Mouse (Mus musculus) heart, adult 2 months (tissue): ENCODE results near the gene Gm17720. TPM values are rescaled to one million over a fixed set of nuclear protein-coding genes. Genes with fewer than 3 reads are reported as not detected.

Experiments used
- DNase-seq, 2 experiments: peaks; one replicate each; pipeline ENCODE4 v3.0.0; 2021
- H3K27ac ChIP-seq: fragments of 200-600 bp; 2 replicates; pipeline ENCODE4 v1.8.1; 2022
- H3K27me3 ChIP-seq: fragments of 200-500 bp; 2 replicates; pipeline ENCODE4 v1.6.1; 2012; ENCODE audit warnings: mild to moderate bottlenecking, low read length, inconsistent platforms, mixed read lengths; ENCODE audit not compliant: control insufficient read depth, insufficient read depth
- H3K36me3 ChIP-seq: fragments of 200-500 bp; 2 replicates; pipeline ENCODE4 v1.6.1; 2012; ENCODE audit warnings: low read length, inconsistent platforms; ENCODE audit not compliant: control insufficient read depth, insufficient read depth
- H3K4me1 ChIP-seq: fragments of 200-500 bp; 2 replicates; pipeline ENCODE4 v1.6.1; 2011; ENCODE audit warnings: low read length; ENCODE audit not compliant: control insufficient read depth, insufficient read depth
- H3K4me3 ChIP-seq: fragments of 200-600 bp; 2 replicates; pipeline ENCODE4 v1.8.1; 2022
- H3K79me2 ChIP-seq: fragments of 200-500 bp; replicated peaks from 2 replicates; pipeline ENCODE4 v1.6.1; 2012; ENCODE audit warnings: mild to moderate bottlenecking, inconsistent platforms, low read length, moderate library complexity, mixed read lengths; ENCODE audit not compliant: control insufficient read depth, insufficient read depth
- H3K9ac ChIP-seq: fragments of 200-500 bp; 2 replicates; pipeline ENCODE4 v1.6.1; 2012; ENCODE audit warnings: low read depth, mild to moderate bottlenecking, control low read depth, inconsistent platforms, low read length, mixed read lengths
- CTCF ChIP-seq: fragments of 200-600 bp; IDR thresholded peaks from 2 replicates; pipeline ENCODE4 v1.8.1; 2022; ENCODE audit warnings: antibody characterized with exemption, mild to moderate bottlenecking, moderate library complexity
- EP300 ChIP-seq: fragments of 200-500 bp; IDR thresholded peaks from 2 replicates; pipeline ENCODE4 v1.6.1; 2011; ENCODE audit warnings: low read depth, low read length, control low read depth; ENCODE audit not compliant: insufficient read depth
- POLR2A ChIP-seq: fragments of 200-500 bp; IDR thresholded peaks from 2 replicates; pipeline ENCODE4 v1.6.1; 2011; ENCODE audit warnings: mild to moderate bottlenecking, low read depth, low read length, control low read depth; ENCODE audit not compliant: insufficient read depth
- WGBS: fragments of 180-500 bp; shearing (Covaris S2); methylation state at CpG from one replicate; pipeline ENCODE4 v1.1.7; 2018; 5-methylcytosine and 5-hydroxymethylcytosine counted together
- intact Hi-C: fragments of 180-260 bp; cut with DNase I; formaldehyde crosslinking; loops from one replicate; pipeline ENCODE4 v1.15.1; 2025
- long read RNA-seq: library from polyadenylated mRNA; stranded (forward); transcript quantifications from one replicate; pipeline ENCODE4 v2.0.0, GENCODE M21; 2021
- polyA plus RNA-seq: library from polyadenylated mRNA; depleted of rRNA; stranded (reverse); fragments of >200 nt; gene quantifications from 2 replicates; pipeline ENCODE4 v1.2.3, GENCODE M21; 2012; rRNA removed
- total RNA-seq, 2 experiments: library from RNA; stranded (reverse); gene quantifications; 2 replicates each; pipeline ENCODE4 v1.2.3; 2021

Gene Gm17720
- total RNA-seq (not detected), polyA plus RNA-seq (not detected in 2 replicates)
- long read RNA-seq = 0 reads

DNA sequence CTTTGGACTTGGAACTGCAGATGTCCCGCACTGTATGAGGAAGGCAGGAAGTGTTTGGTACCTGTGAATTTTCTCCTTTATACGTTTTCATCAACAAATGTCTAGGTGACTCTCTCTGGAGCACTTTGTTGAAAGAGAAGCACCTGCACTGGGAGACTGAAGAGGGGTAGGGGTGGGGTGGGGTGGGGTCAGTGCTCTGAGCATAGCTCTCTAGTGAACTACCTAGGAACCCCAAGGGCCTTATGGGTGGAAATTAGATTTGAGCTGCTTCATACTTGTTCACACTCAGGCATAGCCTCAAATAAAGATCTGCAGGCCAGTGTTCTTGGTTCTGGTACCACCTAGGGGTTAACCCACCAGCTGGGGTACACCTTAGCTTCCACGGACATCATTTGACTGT is at the start of gene Gm17720:
Gm17720 (minus strand) TSS at position 101 of the 400 bp plus-strand sequence.
- H3K27ac ChIP-seq = no peak within 1 kb of the TSS
- DNase-seq = no peak
- no peak within 1 kb of the TSS for H3K9ac ChIP-seq
- no peaks in the 10 kb centered on the region for H3K36me3 ChIP-seq
- no peaks in the 10 kb centered on the region for H3K4me1 ChIP-seq
- no peak within 1 kb of the TSS for H3K4me3 ChIP-seq
- H3K79me2 ChIP-seq = no peaks in the 10 kb centered on the region
- no peak for TF ChIP-seq POLR2A
- TF ChIP-seq CTCF = no peak
- TF ChIP-seq EP300 = no peak
- H3K27me3 ChIP-seq = no peaks in the 10 kb centered on the region; the same call in 1 of the 2 replicates
- WGBS = 81% methylated on average over 3 of the region's 3 CpGs
- intact Hi-C loops = no loop called here

DNA sequence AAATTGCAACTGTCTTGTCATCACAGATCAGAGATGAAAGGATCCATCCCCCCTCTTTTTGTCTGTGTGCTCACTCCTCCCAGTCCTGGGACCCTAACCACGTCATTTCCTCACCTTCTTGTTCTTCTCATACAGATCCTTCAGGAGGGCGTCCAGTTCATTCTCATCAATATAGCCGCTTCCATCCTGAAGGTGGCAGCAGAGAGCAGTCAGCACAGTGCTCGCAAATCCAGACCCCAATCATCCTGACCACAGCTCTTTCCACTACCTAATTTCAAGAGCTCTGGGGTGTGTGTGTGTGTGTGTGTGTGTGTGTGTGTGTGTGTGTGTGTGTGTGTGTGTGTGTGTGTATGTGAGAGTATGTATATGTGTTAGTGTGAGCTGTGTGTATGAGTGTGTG is 43.0 kb upstream of the Gm17720 start:
- WGBS = 0% methylated on average over 4 of the region's 4 CpGs

DNA sequence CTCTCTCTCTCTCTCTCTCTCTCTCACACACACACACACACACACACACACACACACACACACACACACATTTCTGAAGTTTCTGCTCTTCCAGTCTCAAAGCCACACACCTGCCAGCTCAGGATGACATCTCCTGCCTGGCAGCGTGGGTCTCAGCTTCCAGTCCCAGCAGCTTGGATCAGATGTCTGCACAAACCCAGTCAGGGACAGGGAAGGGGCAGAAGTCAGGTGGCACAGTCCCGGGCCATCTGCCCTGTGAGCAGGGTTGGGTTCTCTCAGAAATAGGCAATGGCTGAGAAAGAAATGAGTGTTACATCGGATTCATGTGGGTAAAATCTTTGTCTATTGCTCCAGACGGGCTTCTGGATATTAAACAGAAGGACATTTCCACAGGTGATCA is 38.2 kb upstream of the Gm17720 start:
- Histone ChIP-seq H3K27ac (no peak overlapping the region), H3K9ac (no peak overlapping the region), H3K4me1 (no peaks in the 10 kb centered on the region), H3K27me3 (no peaks in the 10 kb centered on the region), H3K4me3 (no peak overlapping the region), H3K36me3 (no peaks in the 10 kb centered on the region), H3K79me2 (no peaks in the 10 kb centered on the region)
- 53% methylated on average over 4 of the region's 4 CpGs for WGBS
- DNase-seq = no peak
- no peak for TF ChIP-seq CTCF
- TF ChIP-seq POLR2A = no peak
- TF ChIP-seq EP300 = no peak
- intact Hi-C loops = no loop called here

More for the DNA sequence above, 43.0 kb upstream of the Gm17720 start:
- no peaks in the 10 kb centered on the region for H3K79me2 ChIP-seq
- TF ChIP-seq POLR2A = no peak
- TF ChIP-seq EP300 = no peak
- peak; percentile 73 for TF ChIP-seq CTCF
- no peak overlapping the region for H3K9ac ChIP-seq
- H3K36me3 ChIP-seq = no peaks in the 10 kb centered on the region
- no peak overlapping the region for H3K4me3 ChIP-seq
- intact Hi-C loops = loop anchor here (1.0 to 5.0 kb wide), 2 partner anchors 333 to 457 kb away; no protein-coding TSS in a partner anchor
- H3K4me1 ChIP-seq = no peaks in the 10 kb centered on the region
- H3K27ac ChIP-seq = no peak overlapping the region
- peak; percentile 24 to 38 for DNase-seq
- H3K27me3 ChIP-seq = no peaks in the 10 kb centered on the region

DNA sequence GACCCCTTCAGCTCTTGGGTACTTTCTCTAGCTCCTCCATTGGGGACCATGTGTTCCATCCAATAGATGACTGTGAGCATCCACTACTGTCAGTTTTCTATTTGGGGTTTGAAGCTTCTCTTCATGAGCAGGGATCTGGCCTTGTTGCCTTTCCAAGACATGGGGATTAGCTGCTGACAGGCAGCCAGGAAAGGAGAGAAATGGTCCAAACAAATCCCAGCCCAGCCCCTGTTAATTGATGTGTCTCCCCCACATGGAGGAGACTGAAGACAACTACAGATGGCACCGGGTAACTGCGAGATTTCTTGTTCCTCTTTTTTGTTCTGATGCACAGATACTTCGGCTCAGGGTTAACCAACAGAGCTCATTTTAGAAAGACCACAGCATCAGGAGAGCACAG is 37.6 kb upstream of the Gm17720 start:
- TF ChIP-seq CTCF (no peak), EP300 (no peak), POLR2A (no peak)
- no peaks in the 10 kb centered on the region for H3K4me1 ChIP-seq
- H3K27ac ChIP-seq = no peak overlapping the region
- H3K27me3 ChIP-seq = no peaks in the 10 kb centered on the region
- no peak for DNase-seq
- 63% methylated on average over 3 of the region's 3 CpGs for WGBS
- no peaks in the 10 kb centered on the region for H3K36me3 ChIP-seq
- H3K79me2 ChIP-seq = no peaks in the 10 kb centered on the region
- H3K4me3 ChIP-seq = no peak overlapping the region
- H3K9ac ChIP-seq = no peak overlapping the region
- intact Hi-C loops = no loop called here

DNA sequence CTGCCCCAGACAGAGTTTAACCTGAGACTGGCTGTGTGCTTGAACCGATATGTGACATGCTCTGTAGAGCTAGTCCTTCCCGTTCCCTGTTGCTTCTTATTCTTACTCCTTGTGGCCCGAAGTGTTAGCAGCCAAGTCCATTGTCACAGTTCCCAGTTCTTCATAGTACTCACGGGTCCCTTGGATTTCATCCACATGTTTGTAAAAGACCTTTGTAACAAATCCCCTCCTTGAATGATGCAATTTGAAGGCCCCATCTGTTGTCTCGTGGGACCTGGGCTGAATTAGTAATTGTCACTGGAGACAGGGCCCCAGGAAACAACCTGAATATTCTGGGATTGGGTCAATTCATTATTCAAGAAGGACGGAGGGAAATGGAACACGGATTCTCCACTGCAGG is 33.0 kb upstream of the Gm17720 start:
- WGBS = 70% methylated on average over 7 of the region's 7 CpGs
- no peak overlapping the region for H3K4me3 ChIP-seq
- no peaks in the 10 kb centered on the region for H3K79me2 ChIP-seq
- H3K27me3 ChIP-seq = no peaks in the 10 kb centered on the region
- no peak overlapping the region for H3K27ac ChIP-seq
- TF ChIP-seq POLR2A = no peak
- no peak for TF ChIP-seq CTCF
- no peak for TF ChIP-seq EP300
- H3K9ac ChIP-seq = no peak overlapping the region
- intact Hi-C loops = no loop called here
- no peak for DNase-seq
- no peaks in the 10 kb centered on the region for H3K36me3 ChIP-seq
- H3K4me1 ChIP-seq = no peaks in the 10 kb centered on the region

DNA sequence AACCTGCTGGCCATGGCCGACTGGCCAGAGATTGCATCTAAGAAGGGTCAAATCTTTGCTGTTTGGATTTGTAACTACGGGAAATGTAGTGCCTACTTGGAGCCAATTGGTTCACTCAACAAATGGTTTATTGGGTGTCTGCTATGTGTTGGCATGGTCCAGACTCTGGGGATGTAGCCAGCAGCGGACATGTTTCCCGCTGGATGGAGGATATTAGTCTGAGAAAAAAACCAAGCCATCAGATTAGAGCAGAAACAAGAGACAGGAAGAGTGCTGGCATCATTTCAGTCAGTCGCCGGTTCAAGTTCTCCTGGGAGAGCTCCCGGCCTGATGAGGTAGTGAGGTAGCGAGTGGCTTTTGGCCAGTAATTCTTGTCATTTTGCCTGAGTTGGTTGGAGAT is 31.7 kb upstream of the Gm17720 start:
- Histone ChIP-seq H3K27me3 (no peaks in the 10 kb centered on the region), H3K79me2 (no peaks in the 10 kb centered on the region), H3K9ac (no peak overlapping the region), H3K27ac (no peak overlapping the region), H3K36me3 (no peaks in the 10 kb centered on the region), H3K4me3 (no peak overlapping the region), H3K4me1 (no peaks in the 10 kb centered on the region)
- DNase-seq = no peak
- intact Hi-C loops = no loop called here
- WGBS = 65% methylated on average over 8 of the region's 8 CpGs
- TF ChIP-seq CTCF (no peak), EP300 (no peak), POLR2A (no peak)
